In the genomic region with DNA sequence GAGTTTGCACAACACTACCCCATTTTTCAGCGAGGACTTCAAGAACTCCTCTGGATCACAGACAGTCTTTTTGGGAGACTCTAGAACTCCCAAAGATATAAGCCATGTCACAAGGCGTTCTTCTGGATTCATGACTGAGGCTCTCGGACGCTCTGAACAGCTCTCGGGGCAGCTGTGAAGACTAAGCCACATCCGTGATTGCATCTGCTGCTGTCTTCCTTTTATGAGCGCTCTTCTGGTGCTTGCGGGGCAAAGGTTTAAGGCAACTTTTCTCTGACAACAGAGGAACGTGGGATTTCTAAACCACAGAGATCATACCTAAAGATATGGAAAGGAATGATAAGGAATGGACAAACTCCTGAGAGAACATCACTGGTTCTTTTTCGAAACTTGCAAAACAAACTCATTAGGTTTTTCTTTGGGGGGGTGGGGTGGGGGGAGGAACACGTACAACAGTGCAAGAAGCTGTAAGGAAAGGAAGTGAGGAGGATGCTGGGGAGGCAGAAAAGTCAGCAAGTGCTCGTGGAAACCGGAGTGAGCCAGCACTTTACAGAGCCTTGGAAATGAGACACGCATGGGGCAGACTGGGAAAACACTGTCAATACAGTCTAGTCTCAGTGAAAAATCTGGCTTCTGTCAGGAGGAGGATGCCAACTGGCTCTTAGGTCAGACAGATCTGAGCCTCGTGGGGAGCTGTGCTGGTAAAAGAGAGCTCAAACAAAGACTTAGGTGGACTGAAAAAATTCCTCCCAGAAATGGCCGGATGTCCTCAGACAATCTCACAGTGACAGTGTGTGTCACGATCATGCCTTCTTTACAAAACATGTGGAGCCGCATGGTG, we compare ENCODE assay signal across 8 mouse cellular contexts. TPM values are rescaled to one million over a fixed set of nuclear protein-coding genes. Genes with fewer than 3 reads are reported as not detected.
DNase-seq lines count a peak whose midpoint lies in the region; ATAC-seq lines count a peak whose summit lies in the region.

Arhgef6 (minus strand) TSS at position 359 of the 841 bp plus-strand sequence.

- DNase-seq in layer of hippocampus, adult 8-10 months (ENCODE audit: low spot score in 2 of 2): peak in 1 of 2 experiments; percentile 3
- DNase-seq in layer of hippocampus, adult 9-10 months (ENCODE audit: low spot score): no peak
- no peak for DNase-seq in adrenal gland, adult 18-20 months (ENCODE audit: low spot score in 2 of 2)
- DNase-seq in gastrocnemius, adult 18-20 months (ENCODE audit: low spot score): no peak
- no peak for DNase-seq in urinary bladder, postnatal 25 days (ENCODE audit: low spot score)
- no peak for DNase-seq in right cerebral cortex, postnatal 14 days

- ATAC-seq in hematopoietic stem cell, adult 5-6 weeks (replicated peaks in 1 of 2; ENCODE audit: insufficient read depth in 1 of 2, low FRiP score in 2 of 2, low TSS enrichment in 1 of 2, low read depth in 1 of 2, poor library complexity in 2 of 2, severe bottlenecking in 2 of 2): peak; percentile 37 to 70; a peak in 1 of 4 replicates
- peak; percentile 65 for ATAC-seq in megakaryocyte, adult 5-6 weeks (ENCODE audit: poor library complexity, severe bottlenecking)

RNA-seq across cellular contexts. Expression of gene Arhgef6, which starts in this region (rescaled TPM):
- total RNA-seq in layer of hippocampus, adult 8-10 months (2022): 10 to 100 TPM; 32.1 to 42.9 (median 38.1) TPM
- 10 to 100 TPM; 25.5 to 39.7 TPM for total RNA-seq in adrenal gland, adult 18-20 months (2021)
- 10 to 100 TPM; 47.4 to 60.0 TPM for total RNA-seq in gastrocnemius, adult 18-20 months (2021)
- 145 and 178 TPM in 2 replicates for total RNA-seq in hematopoietic stem cell, adult 5-6 weeks (2017)
- total RNA-seq in megakaryocyte, adult 5-6 weeks (2015): 160 and 163 TPM in 2 replicates
- total RNA-seq in megakaryocyte, adult 5-6 weeks (2017): 113 and 130 TPM in 2 replicates
